Mouse (Mus musculus) testis, adult 2 months (tissue): Measurements from ENCODE around the gene Fam186b.

Experiments used
- CTCF ChIP-seq: fragments of 200-500 bp; IDR thresholded peaks from 2 replicates; pipeline ENCODE4 v1.5.1; 2012; ENCODE audit warnings: low read depth, mild to moderate bottlenecking, inconsistent platforms, low read length, moderate library complexity; ENCODE audit not compliant: control insufficient read depth, insufficient read depth, insufficient replicate concordance
- POLR2A ChIP-seq: fragments of 200-500 bp; IDR thresholded peaks from 2 replicates; pipeline ENCODE4 v1.6.1; 2012; ENCODE audit warnings: low read depth, mild to moderate bottlenecking, inconsistent platforms, low read length, moderate library complexity; ENCODE audit not compliant: control insufficient read depth

DNA sequence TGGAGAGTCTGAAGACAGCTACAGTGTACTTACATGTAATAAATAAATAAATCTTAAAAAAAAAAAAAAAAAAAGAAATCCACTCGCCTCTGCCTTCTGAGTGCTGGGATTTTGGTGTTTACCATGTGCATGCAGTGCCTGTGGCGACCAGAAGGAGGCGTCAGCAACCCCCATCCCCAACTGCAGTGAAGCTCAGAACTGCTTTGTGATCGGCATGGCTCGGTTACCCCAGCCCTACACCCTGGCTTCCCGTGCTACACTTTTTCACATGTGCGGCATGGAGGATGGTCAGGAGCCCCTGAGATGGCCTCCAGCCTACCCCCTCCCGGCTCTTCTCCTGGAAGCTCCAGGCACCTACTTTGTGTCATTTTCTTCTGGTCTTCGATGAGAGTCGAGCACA lies 12.2 kb downstream of the Fam186b start:
- TF ChIP-seq POLR2A: no peak
- peak; percentile 78; the same call in 1 of the 2 replicates for TF ChIP-seq CTCF
